Mouse (Mus musculus): ENCODE results near the gene Actr3. TPM values are rescaled to one million over a fixed set of nuclear protein-coding genes. Genes with fewer than 3 reads are reported as not detected.
"Not testable (repeated sequence)": the region's sequence is repeated elsewhere in the genome, so short reads cannot be mapped to it uniquely, and the experiment has no call there.

Gene Actr3
- total RNA-seq, 4 experiments from 2014 or later: 158 to 193 (median 172) TPM

GRCm38 (mm10) chr1:125438826-125439225 lies 3.3 kb upstream of the Actr3 start:
- DNase-seq: no peak

DNA sequence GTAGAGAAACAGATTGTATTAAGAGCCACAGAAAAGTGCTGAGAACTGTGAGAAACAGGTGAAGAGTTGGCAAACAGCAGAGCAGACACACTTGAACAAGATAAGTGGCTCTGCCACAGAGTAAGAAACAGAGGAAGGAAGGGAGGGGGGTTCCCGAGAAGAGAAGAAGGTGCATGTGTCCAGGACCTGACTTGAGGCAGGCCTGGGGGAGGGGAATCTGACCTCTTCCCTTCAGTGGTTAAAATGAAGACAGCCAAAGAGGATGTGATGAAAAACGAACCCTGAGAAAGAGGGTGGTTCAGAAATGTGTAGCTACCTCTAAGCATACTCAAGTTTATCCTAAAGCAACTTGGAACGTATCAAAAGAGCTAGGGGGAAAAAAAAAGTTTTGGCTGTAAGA lies 2.4 kb upstream of the Actr3 start:
- no peak for DNase-seq

DNA sequence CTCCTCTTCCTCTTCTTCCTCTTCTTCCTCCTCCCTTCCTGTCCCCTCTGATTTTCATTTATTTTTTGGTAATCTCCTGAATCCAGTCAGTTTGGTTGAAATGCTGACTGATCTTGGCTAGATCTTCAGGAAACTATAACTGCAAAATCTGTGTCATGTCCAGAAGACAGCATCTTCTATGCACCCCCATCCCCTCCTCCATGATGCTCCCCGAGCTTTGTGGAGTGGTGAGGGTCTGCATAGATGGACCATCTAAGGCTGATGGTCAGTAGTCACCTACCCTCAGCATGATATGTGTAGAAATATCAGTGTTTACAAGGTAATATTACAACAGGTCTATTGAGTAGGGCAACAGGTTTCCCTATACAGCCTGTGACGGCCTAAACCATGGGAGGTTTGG lies 1.6 kb upstream of the Actr3 start:
- no peak for DNase-seq

DNA sequence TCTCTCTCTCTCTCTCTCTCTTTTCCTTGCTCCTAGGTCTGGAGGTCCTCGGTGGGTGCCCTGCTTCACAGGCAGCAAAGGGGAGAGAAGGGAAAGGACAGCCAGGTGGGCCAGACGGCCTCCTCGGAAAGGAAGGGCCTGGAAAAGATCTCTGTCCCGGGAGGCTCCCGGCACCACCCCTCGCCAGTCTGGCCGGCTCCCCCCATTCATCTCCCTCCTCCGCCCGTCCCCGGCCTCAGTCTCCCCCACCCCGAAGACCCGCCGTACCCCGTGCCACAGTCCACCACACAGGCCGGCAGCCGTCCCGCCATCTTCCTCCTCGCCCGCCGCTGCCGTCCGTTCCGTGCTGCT lies 534 bp downstream of the Actr3 start:
- no peak for DNase-seq

- DNase-seq: peak; percentile 42
Observed at GRCm38 (mm10) chr1:125434485-125435001, 984 bp downstream of the Actr3 start.

DNA sequence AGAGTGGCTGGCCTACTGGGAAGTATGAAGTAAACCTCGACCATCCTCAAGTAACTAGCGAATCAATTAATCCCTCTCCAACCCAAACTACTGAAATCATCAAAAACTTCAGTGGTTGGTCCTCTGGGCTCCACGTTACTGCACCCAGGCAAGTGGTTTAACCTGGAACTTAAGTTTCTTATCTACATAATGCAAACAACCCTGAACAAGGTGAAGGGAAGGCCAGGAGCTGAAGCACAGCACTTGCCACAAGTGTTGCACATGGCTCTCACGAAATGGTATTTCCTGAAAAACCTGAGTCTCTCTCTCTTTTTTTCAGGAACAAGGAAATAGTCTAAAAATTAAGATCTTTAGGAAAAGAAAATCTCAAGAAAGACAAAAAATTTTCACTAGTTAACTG lies 4.2 kb downstream of the Actr3 start:
- no peak for DNase-seq

DNA sequence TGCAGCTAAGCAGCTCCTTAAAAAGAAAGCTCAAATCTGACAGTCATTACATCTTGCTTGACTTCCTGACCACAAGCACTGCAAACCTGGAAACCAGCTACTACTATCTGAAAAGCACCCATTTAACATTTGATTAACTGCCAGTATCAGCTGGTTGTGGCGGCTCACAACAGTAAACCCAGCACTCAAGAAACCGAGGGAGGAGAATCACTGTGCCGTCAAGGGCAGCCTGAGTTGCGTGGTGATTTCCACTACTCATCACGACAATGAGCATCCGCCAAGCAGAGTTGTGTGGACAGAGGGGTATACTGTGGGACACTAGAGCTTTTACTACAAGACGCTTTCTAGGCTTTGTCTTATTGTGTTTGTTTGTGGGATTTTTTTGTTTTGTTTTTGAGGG lies 4.8 kb downstream of the Actr3 start:
- no peak for DNase-seq

- DNase-seq: no peak
Observed at GRCm38 (mm10) chr1:125429984-125430383, 5.5 kb downstream of the Actr3 start.

DNA sequence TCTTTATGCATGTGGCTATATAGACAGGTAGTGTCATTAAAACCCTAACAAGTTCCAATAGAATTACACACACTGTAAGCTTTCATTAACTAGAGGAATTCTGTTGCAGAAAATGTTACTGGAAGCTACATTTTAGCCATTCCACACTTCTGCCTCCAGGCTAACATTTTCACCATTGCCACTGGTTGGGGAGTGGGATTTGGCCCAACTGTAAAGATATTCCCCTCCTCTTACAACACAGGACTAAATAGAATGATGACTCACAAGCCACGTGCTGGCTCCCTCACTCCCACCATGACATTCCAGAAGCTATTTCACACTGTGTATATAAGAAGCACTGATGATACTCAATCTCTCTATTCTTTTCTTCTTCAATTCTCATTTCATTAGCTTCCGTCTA lies 7.2 kb downstream of the Actr3 start:
- DNase-seq: no peak

DNA sequence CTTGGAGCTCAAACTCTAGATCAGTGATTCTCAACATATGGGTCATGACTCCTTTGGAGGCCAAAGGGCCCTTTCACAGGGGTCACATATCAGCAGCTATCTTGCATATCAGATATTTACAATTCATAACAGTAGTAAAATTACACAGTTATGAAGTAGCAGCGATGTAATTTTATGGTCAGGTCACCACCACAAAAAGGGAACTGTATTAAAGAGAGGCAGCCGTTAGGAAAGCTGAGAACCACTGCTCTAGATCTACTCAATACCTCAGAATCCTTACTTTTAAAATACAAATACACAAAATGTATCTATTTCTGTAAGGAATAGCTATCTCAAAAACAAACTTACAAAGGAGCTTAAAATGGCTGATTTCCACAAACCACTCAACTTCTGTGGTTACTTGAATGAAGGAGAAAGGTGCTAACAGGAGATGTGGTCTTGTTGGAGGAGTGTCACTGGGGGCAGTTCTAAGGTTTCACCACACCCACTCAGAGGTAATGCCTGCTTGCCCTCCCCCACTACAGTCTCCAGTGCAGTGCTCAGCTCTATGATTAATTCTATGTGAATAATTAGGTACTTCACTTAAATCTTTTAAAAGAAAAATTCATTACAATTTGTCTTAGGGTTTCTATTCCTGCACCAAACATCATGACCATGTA lies 9.0 kb downstream of the Actr3 start:
- DNase-seq: no peak

GRCm38 (mm10) chr1:125419906-125420305 lies 15.6 kb downstream of the Actr3 start:
- DNase-seq: no peak

DNA sequence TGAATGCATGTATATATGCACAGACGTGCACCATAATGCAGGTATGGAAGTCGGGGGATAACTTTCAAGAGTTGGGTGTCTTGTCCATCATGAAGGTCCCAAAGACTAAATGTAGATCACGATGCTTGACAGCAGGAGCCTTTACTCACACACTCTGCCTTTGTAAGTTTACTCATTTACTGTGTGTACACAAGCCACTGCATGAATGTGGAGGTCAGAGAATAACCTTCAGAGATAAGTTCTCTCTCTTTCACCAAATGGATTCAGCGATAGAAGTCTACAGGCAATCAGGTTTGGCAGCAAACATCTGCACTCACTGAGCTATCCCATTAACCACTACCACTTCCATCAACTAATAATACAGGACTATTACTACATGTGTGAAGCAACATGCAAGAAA lies 16.8 kb downstream of the Actr3 start:
- DNase-seq: no peak

GRCm38 (mm10) chr1:125407220-125407619 lies 28.3 kb downstream of the Actr3 start:
- no peak for DNase-seq

DNA sequence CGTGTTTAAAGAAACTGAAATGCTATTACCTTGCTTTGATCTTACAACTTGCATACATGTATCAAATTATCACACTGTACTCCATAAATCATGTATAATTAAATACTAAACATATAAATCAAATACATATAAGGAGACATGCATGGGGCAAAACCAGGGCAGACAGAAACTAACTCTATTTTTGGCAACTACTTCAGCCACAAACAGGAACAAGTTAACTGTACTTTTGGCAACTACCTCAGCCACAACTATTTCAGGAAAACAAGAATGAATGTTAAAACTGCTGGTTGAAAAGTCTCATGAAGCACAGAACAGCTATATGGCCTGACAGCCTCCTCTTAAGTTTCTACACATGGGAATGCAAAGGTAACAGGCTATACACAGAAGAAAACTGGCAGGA lies 40.1 kb downstream of the Actr3 start:
- DNase-seq: no peak

DNA sequence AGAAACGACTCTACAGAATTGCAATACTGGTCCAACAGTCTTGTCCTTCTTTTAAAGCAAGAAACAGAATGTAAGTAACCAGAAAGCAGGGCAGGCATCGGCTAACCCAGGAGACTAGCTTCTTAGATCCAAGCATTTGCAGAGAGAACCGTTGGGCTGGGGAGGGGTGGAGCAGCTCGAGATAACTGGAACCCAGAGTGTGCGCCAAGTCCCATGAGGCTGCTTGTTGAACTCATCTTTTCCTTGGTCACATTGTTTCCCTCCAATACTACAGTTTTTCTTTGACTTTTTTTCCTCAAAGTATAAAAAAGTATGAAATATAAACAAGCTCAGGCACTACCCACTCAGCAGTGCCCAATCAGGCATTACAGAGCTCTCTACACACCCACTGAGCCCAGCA lies 42.2 kb downstream of the Actr3 start:
- not testable (repeated sequence) for DNase-seq

DNA sequence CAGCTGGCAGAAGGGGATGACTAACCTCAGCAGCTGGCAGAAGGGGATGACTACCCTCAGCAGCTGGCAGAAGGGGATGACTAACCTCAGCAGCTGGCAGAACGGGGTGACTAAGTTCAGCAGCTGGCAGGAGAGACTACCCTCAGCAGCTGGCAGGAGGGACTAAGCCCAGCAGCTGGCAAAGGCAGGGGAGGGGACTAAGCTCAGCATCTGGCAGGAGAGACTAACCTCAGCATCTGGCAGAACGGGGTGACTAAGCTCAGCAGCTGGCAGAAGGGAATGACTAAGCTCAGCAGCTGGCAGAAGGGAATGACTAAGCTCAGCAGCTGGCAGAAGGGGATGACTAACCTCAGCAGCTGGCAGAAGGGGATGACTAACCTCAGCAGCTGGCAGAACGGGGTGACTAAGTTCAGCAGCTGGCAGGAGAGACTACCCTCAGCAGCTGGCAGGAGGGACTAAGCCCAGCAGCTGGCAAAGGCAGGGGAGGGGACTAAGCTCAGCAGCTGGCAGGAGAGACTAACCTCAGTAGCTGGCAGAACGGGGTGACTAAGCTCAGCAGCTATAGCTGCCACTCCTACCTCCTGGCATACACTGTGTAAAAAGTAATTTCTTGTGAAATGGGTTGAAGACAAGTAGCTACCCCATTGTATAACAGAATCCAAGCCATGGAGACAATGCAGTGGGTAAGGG lies 45.3 kb downstream of the Actr3 start:
- not testable (repeated sequence) for DNase-seq

- DNase-seq: not testable (repeated sequence)
Observed at GRCm38 (mm10) chr1:125389634-125390033, 45.9 kb downstream of the Actr3 start.

GRCm38 (mm10) chr1:125388370-125388769 lies 47.2 kb downstream of the Actr3 start:
- DNase-seq: no peak

DNA sequence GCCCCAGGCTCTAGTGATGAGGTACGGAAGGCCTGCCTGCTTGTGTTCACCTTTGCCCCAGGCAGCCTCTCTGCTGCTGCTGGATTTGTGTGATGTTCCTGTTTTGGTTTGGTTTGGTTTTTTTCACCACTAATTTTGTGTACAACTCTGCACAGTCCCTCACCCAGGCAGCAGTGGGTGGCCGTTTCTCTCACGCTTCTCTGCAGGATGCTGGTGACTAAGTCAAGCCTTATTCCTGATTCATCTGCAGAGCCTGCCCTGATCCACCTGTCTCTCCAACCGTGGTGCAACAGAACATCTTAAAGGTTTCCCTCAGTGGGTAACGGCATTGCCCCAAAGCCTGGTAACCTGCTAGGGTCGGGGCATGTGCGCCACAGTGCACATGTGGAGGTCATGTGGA lies 49.3 kb downstream of the Actr3 start:
- DNase-seq: no peak

GRCm38 (mm10) chr1:125382622-125383021 lies 52.9 kb downstream of the Actr3 start:
- DNase-seq: no peak

DNA sequence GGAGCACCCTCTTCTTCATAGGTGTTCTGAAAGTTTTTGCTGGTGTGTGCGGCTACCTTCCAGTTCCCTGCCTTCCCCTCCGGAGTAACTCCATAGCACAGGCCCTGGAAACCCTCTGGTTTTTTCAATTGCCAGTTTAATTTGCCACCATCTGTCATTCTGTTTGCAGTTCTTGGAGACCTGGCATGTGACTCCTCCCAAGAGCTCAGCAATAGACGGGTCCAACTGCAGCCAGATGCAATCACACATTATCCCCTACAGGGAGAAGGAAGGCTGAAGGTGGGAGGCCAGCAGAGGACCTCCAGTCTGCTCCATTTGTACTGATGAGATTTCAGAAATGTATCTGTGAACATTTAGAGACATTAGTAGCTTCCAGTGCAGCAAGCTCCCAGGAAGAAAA lies 56.6 kb downstream of the Actr3 start:
- no peak for DNase-seq

DNA sequence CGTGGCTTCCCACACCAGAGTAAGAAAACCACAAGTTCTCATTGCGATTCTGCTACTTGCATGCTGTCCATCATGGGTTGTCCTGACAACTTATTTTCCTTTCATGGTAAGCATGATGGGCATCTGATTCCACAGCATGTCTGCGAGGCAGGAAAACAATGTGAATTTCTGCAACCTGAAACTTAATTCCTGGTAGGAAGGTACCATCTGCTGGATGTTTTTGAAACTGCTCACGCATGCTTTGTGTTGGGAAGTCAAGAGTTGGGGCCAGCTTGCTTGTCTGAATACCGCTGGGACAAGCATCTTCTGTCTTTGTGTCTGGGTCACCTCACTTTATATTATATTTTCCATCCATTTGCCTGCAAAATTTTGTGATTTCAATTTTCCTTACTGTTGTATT lies 62.7 kb downstream of the Actr3 start:
- no peak for DNase-seq

- DNase-seq: peak; percentile 8
Observed at GRCm38 (mm10) chr1:125370779-125371178, 64.7 kb downstream of the Actr3 start.

GRCm38 (mm10) chr1:125365576-125365975 lies 70.0 kb downstream of the Actr3 start:
- DNase-seq: no peak

Data from adrenal gland, adult 8-10 months (tissue).